Mouse (Mus musculus) yolk sac, embryonic 10.5 days (tissue): ENCODE data around the gene Gm28048.

ENCODE experiments used
- DNase-seq: peaks from one replicate; pipeline ENCODE4 v3.0.0-alpha.2; 2017; ENCODE audit warnings: low spot score

Gene Gm28048

DNA sequence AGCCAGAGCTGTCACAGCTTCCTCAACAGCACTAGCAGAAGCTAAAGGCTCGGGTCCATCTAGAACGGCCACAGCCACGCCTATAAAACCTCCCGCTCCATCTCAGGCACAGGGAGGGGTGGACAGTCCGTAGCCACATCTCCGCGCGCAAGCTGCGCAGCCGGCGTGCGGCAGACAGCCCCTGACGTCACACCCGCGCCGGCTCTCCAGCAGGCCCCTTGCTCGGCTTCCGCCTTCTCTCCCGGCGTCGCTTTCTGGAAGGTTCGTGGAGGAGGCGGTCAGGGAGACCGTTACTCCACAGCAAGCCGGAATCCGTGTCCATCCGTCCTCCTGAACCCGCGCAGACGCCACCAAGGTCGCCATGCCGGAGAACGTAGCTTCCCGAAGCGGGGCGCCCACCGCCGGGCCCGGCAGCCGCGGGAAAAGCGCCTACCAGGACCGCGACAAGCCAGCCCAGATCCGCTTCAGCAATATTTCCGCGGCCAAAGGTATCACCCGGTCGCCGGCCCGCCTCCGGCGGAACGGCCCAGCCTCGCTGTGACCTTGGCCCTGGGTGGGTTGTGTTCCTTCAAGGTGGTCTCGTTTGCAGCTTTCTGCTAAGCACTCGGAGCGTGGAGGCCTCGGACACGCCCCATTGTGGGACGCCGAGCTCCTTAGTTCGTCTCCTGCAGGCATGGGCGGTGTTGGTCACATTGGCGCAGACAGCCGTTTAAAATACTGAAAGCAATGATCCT lies 8.7 kb upstream of the Gm28048 start, which contains the start of gene Cct4:
Gene Cct4, plus strand, starts transcription at position 127 of the 734 bp plus-strand sequence.
- peak; percentile 95 for DNase-seq

GRCm38 (mm10) chr11:22989786-22990185 lies 7.9 kb upstream of the Gm28048 start:
- DNase-seq, result no peak

GRCm38 (mm10) chr11:22987357-22987756 lies 5.5 kb upstream of the Gm28048 start:
- no peak for DNase-seq

DNA sequence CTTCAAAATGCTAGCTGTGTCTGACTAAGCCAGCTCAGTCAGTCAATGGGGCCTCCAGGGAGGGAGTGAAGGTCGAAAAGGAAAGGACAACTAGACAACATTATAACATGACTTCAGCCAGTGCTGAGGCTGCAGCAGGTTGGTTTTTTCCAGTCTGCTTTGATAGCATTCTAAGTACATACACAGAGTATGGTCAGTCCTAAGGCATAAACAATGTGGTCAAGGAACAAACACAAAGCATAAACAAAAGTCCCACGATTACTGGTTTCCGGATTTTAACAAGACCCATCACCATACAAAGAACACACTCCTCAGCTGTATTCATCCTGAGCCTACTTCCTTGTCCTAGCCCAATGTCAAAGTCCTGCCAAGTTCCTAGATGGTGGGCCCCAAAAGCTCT lies 3.6 kb upstream of the Gm28048 start:
- DNase-seq, result no peak

DNA sequence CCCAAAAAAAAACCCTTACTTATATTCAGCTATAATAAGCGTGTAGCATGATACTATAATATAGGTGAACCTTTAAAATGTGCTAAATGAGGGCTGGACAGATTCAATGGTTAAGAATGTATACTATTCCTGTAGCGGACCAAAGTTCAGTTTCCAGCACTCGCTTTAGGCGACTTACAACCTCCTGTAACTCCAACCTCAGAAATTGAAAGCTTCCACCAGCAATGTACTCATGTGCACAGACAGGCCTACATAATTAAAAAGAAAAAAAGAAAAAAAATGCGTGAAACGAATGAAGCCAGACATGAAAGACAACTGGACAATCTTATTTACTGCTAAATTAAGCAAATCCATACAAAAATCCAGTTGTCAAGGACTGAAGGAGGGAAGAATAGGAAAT lies 956 bp upstream of the Gm28048 start:
- DNase-seq, result no peak

DNA sequence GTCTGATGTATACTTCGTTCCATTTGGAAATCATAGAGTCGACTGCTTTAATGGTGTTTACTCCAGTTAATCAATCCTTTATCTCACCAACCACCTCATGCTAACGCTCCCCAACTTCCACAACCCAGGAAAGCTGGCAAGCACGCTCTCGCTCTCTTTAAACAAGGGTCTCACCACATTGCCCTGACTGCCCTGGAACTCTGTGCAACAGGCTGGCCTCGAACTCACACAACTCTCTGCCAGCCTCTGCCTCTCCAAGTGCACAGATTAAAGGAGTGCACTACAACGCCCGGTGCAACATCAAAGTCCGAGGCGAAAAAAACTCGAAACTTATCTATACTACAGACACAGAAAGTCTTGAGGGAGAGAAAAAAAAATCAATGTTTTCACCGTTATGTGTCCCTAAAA lies 343 bp downstream of the Gm28048 start:
- DNase-seq, result no peak

GRCm38 (mm10) chr11:22981041-22981440 lies 849 bp downstream of the Gm28048 start:
- no peak for DNase-seq

DNA sequence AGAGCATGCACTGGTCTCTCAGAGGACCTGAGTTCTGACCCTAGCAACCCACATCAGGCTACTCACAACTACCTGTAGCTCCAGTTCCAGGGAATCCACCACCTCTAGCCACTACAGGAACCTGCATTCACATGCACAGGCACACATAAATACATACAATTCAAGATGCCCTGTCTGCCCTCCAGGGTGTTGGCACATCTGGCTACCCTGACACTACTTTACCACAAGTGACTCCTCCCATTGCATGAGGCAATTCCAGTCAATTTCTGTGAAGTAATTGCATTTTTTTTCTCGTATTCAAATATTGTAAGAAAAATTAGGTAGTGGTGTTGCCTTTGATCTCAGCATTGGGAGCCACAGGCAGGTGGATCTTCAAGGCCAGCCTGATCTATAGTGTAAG lies 2.7 kb downstream of the Gm28048 start:
- DNase-seq, result no peak

- no peak for DNase-seq
Observed at GRCm38 (mm10) chr11:22978711-22979110, 3.2 kb downstream of the Gm28048 start.

GRCm38 (mm10) chr11:22978215-22978614 lies 3.7 kb downstream of the Gm28048 start:
- DNase-seq, result no peak

- DNase-seq, result peak; percentile 28
Observed at GRCm38 (mm10) chr11:22973599-22973998, 8.3 kb downstream of the Gm28048 start.

DNA sequence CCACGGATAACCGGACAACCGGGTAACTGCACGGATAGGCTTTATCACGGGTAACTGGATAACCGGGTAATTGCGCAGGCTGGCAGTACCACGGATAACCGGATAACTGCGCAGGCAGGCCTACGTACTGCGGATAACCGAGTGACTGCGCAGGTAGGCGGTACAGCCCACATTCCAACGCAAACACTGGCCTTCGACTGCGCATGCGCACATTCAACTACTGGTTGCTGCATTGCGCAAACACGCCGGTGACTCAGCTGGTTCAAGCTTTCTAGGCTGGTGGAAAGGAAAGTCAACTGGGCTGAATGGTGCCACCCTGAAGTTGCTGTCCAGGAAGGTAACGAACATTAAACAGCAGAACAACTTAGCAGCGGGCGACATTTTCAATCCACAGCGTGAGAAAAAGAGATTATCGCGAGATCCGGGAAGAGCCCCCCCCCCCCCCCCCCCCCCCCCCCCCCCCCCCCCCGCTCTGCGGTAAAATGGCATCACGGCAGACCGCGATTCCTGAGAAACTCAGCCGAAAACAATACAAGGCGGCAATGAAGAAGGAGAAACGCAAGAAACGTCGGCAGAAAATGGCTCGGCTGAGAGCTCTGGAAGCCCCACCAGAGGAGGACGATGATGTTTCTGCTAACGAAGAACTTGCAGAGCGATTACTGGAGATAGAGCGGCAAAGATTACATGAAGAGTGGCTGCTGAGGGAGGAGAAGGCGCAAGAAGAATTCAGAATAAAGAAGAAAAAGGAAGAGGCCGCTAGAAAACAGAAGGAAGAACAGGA lies 9.0 kb downstream of the Gm28048 start:
- peak; percentile 79 for DNase-seq

GRCm38 (mm10) chr11:22971835-22972709 lies 9.8 kb downstream of the Gm28048 start, which contains the start of gene Zrsr1:
Gene Zrsr1 (plus strand): TSS chr11:22972005.
- DNase-seq, result peak; percentile 68

DNA sequence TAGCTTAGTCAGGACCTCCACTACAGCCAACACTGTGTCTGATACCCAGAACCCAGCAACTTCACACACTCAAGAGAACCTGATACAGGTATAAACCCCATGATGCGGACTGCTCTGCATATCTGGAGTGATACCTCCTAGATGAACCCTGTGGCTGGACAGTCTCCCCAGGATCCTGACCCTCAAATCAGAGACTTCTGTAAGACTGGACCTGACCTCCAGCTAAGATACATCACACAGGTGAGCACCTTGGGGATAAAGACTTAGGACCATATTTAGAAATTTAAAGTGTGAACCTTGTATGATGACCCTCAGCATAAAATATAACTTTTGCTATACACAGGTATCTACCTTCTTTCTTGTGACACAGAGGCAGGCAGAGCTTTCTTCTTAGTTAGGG lies 11.3 kb downstream of the Gm28048 start:
- DNase-seq, result no peak

- no peak for DNase-seq
Observed at GRCm38 (mm10) chr11:22969486-22969885, 12.4 kb downstream of the Gm28048 start.

GRCm38 (mm10) chr11:22965503-22965902 lies 16.4 kb downstream of the Gm28048 start:
- DNase-seq, result no peak

DNA sequence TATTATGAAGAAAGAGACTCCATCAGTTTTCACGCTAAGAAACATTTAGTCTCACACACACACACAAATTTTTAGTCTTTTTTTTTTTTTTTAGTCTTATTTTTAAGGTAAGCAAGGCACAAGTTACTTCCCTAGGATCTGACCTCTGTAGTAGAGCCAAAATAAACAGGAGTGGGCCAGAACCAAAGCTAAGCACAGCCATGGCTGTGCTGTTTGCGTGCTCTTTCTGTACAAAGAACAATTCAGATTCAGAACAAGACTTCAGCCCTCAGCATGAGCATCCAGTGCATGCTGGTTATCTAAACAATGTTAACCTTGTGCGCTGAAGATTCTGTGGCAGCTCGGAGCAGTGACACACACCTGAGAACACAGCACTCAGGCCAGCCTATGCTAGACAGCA lies 17.5 kb downstream of the Gm28048 start:
- DNase-seq, result no peak

- no peak for DNase-seq
Observed at GRCm38 (mm10) chr11:22962101-22962500, 19.8 kb downstream of the Gm28048 start.

DNA sequence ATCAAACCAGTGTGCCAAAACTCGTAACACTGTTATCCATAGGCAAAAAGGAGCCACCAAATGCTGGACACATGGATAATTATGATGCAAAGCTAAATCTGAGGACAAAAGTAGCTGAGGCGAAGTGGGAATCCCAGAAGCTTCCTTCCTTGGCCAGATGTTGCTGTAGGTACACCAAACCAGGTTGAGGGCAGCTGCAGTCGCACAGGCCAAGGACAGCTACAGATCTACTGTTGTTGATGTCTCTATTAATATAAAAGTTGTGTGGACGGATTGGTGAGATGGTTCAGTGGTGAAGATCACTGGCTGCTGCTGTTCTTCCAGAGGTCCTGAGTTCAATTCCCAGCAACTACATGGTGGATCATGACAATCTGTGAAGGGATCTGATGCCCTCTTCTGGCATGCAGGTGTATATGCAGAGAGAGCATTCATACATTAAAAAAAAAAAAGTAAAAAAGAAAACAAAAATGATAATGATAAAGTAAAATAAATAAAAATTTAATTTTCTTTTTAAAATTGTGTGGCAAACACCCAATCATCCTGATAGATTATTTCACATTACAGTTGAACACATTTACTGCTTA lies 24.0 kb downstream of the Gm28048 start:
- no peak for DNase-seq

DNA sequence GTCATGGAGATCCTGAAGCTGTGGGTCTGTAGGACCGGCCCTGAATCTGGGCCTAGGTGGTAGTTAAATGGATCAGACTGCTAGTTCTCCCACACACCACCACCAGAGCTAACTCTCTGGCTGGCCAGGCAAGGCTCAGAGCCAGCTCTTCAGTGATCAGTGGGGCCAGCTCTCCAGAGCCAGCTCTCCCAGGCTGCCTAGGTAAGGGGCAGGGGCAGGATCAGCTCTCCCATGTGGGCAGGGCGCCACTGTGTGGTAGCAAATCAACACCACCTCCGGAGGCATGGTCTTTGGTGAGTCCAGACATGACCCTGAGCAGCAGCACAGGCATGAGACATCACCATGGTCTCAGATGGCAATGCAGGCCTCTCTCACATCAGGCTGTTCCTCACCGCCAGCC lies 25.1 kb downstream of the Gm28048 start:
- peak; percentile 24 for DNase-seq

DNA sequence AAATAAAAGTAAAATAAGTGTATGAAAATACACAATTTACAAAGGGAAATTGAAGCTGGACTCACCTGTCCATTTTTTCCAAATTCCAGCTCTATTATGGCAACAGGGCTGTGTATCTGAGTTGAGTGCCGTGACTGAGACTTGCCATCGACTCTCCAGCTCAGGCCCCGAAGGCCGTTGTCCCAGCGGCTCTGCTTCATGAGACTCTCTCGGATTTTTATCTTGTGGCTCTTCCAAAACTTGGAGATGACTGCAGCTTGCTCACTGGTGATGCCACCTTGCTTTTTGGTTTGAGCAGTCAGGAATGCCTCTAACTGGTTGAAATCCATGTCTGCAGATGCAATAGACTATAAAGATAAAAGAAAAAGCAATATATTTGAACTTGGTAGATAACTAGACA lies 25.5 kb downstream of the Gm28048 start:
- DNase-seq, result no peak

DNA sequence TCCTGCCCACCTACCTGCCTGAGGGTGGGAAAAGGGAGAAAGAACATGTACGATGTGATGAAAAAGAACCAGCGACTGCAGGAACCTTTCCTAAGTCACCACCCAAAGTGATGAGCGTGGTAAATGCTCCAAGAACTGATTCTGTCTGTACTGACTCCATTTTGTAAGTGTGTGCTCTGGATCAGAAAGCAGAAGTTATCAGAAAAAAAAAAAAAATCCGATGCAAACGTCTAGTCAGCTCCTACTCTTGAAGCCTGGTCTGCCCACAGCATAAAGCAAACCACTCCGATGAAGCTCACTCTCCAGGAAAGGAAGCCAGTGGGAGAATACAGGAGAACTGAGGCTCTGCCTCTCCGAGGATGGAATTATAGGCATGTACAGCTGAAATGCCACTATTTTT lies 29.2 kb downstream of the Gm28048 start:
- DNase-seq, result no peak
